Mouse (Mus musculus) brain, adult 2 months (tissue): ENCODE data around the gene Rab6b.
A peak's percentile ranks its signal among the peaks of the same experiment; 100 is the strongest.
"Not testable (repeated sequence)": the region's sequence is repeated elsewhere in the genome, so short reads cannot be mapped to it uniquely, and the experiment has no call there.

Experiments used
- DNase-seq: peaks from one replicate; pipeline ENCODE4 v3.0.0; 2011; ENCODE audit warnings: low read depth, low spot score

Gene Rab6b

GRCm38 (mm10) chr9:103143881-103144280, 32.3 kb downstream of the Rab6b start:
- no peak for DNase-seq

GRCm38 (mm10) chr9:103145351-103145750, 33.8 kb downstream of the Rab6b start:
- peak; percentile 49 for DNase-seq

- DNase-seq: peak; percentile 36
These were observed 34.7 kb downstream of the Rab6b start for GRCm38 (mm10) chr9:103146257-103146656.

- peak; percentile 83 for DNase-seq
These were observed 35.1 kb downstream of the Rab6b start for GRCm38 (mm10) chr9:103146703-103147102.

- no peak for DNase-seq
These were observed 35.5 kb downstream of the Rab6b start for GRCm38 (mm10) chr9:103147103-103147502.

GRCm38 (mm10) chr9:103149074-103149799, 37.6 kb downstream of the Rab6b start:
- DNase-seq: peak; percentile 68

GRCm38 (mm10) chr9:103153286-103153685, 41.7 kb downstream of the Rab6b start:
- peak; percentile 59 for DNase-seq

GRCm38 (mm10) chr9:103154568-103154967, 43.0 kb downstream of the Rab6b start:
- DNase-seq: no peak

GRCm38 (mm10) chr9:103155158-103155557, 43.6 kb downstream of the Rab6b start:
- DNase-seq: not testable (repeated sequence)

- DNase-seq: no peak
These were observed 52.2 kb downstream of the Rab6b start for GRCm38 (mm10) chr9:103163806-103164205.

- DNase-seq: no peak
These were observed 56.5 kb downstream of the Rab6b start for GRCm38 (mm10) chr9:103168046-103168445.

- DNase-seq: peak; percentile 58
These were observed 57.2 kb downstream of the Rab6b start for GRCm38 (mm10) chr9:103168771-103169170.

- peak; percentile 59 for DNase-seq
These were observed 63.4 kb downstream of the Rab6b start for GRCm38 (mm10) chr9:103174771-103175519.

- no peak for DNase-seq
These were observed 64.1 kb downstream of the Rab6b start for GRCm38 (mm10) chr9:103175692-103176091.

GRCm38 (mm10) chr9:103180303-103180702, 68.7 kb downstream of the Rab6b start:
- peak; percentile 59 for DNase-seq

- DNase-seq: peak; percentile 58
These were observed 69.4 kb downstream of the Rab6b start for GRCm38 (mm10) chr9:103180807-103181565.

GRCm38 (mm10) chr9:103181886-103182285, 70.3 kb downstream of the Rab6b start:
- no peak for DNase-seq

GRCm38 (mm10) chr9:103184855-103185254, 73.3 kb downstream of the Rab6b start:
- DNase-seq: no peak

GRCm38 (mm10) chr9:103185946-103186345, 74.4 kb downstream of the Rab6b start:
- peak; percentile 81 for DNase-seq

GRCm38 (mm10) chr9:103186747-103187146, 75.2 kb downstream of the Rab6b start:
- DNase-seq: peak; percentile 88

GRCm38 (mm10) chr9:103188416-103188815, 76.8 kb downstream of the Rab6b start:
- peak; percentile 46 for DNase-seq
